Mouse (Mus musculus): ENCODE results near the gene Esr2.
A peak's percentile ranks its signal among the peaks of the same experiment; 100 is the strongest.

Esr2 gene

GRCm38 (mm10) chr12:76085956-76086905 lies 90.8 kb downstream of the Esr2 start:
- peak; percentile 17 for DNase-seq (ENCODE audit: low spot score)

- DNase-seq (ENCODE audit: low spot score): peak; percentile 9
Measured at GRCm38 (mm10) chr12:76085066-76085465, 92.0 kb downstream of the Esr2 start.

GRCm38 (mm10) chr12:76081557-76082211 lies 95.4 kb downstream of the Esr2 start:
- peak; percentile 61 for DNase-seq (ENCODE audit: low spot score)

- DNase-seq (ENCODE audit: low spot score): peak; percentile 10
Measured at GRCm38 (mm10) chr12:76080876-76081556, 96.0 kb downstream of the Esr2 start.

- peak; percentile 53 for DNase-seq (ENCODE audit: low spot score)
Measured at GRCm38 (mm10) chr12:76073981-76074380, 103.1 kb downstream of the Esr2 start.

- DNase-seq (ENCODE audit: low spot score): peak; percentile 81
Measured at GRCm38 (mm10) chr12:76073066-76073826, 103.8 kb downstream of the Esr2 start.

- DNase-seq (ENCODE audit: low spot score): peak; percentile 84
Measured at GRCm38 (mm10) chr12:76071935-76072849, 104.9 kb downstream of the Esr2 start.
